Mouse (Mus musculus): ENCODE data around the gene Supt20. TPM values are rescaled to one million over a fixed set of nuclear protein-coding genes. Genes with fewer than 3 reads are reported as not detected.

The Supt20 gene
- total and polyA plus RNA-seq, 3 experiments: 31.6 to 66.6 TPM; not detected in 1

DNA sequence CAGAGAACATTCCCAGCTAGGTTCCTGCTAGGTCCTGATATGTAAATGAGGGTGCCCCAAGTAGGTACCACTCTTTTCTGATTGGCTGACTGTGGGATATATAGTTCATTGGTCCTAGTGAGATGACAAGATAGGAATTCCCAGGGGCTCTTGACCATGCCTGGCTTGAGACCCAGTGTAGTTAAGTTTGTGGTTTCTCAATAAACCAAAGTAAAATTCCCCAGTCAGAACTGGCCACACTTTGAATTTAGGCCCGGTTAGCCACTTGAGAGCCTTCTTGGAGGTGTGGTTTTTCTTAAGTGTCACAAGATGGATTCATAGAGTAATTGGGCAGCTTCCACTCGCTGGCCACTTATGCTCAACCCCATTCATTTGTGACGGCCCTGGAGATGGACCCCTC is 20.5 kb upstream of the Supt20 start:
- TF ChIP-seq TBP (IDR thresholded peaks at IDR 0.05; ENCODE audit: low read depth, low read length): no peak
- TF ChIP-seq POLR2AphosphoS5 (IDR thresholded peaks at IDR 0.05; ENCODE audit: borderline replicate concordance, low read depth, low read length): no peak
- no peak for TF ChIP-seq MAFK (IDR thresholded peaks at IDR 0.05; ENCODE audit: borderline replicate concordance, low read depth, low read length)
- no peak for TF ChIP-seq MEF2A (IDR thresholded peaks at IDR 0.05; ENCODE audit: extremely low read depth, insufficient replicate concordance, low read depth, low read length, poor library complexity, severe bottlenecking)
- TF ChIP-seq JUND (IDR thresholded peaks at IDR 0.05; ENCODE audit: low read depth, low read length): no peak
- TF ChIP-seq NELFE (IDR thresholded peaks at IDR 0.05; ENCODE audit: low read depth, low read length): no peak
- no peak for TF ChIP-seq ZMIZ1 (IDR thresholded peaks at IDR 0.05; ENCODE audit: low read depth, low read length)
- TF ChIP-seq POLR2AphosphoS2 (IDR thresholded peaks at IDR 0.05; ENCODE audit: low read length): no peak
- TF ChIP-seq E2F4 (IDR thresholded peaks at IDR 0.05; ENCODE audit: borderline replicate concordance, low read depth, low read length): no peak
- TF ChIP-seq GABPA (IDR thresholded peaks at IDR 0.05; ENCODE audit: low read depth, low read length): no peak
- TF ChIP-seq ETS1 (IDR thresholded peaks at IDR 0.05; ENCODE audit: low read depth, low read length): no peak
- TF ChIP-seq MXI1 (IDR thresholded peaks at IDR 0.05; ENCODE audit: low read depth, low read length): no peak
- DNase-seq (ENCODE audit: low read depth, low spot score): no peak
- H3K4me3 ChIP-seq (ENCODE audit: control insufficient read depth in 1 of 2, insufficient read depth in 1 of 2, low read depth in 2 of 2, low read length in 2 of 2): no peak overlapping the region

DNA sequence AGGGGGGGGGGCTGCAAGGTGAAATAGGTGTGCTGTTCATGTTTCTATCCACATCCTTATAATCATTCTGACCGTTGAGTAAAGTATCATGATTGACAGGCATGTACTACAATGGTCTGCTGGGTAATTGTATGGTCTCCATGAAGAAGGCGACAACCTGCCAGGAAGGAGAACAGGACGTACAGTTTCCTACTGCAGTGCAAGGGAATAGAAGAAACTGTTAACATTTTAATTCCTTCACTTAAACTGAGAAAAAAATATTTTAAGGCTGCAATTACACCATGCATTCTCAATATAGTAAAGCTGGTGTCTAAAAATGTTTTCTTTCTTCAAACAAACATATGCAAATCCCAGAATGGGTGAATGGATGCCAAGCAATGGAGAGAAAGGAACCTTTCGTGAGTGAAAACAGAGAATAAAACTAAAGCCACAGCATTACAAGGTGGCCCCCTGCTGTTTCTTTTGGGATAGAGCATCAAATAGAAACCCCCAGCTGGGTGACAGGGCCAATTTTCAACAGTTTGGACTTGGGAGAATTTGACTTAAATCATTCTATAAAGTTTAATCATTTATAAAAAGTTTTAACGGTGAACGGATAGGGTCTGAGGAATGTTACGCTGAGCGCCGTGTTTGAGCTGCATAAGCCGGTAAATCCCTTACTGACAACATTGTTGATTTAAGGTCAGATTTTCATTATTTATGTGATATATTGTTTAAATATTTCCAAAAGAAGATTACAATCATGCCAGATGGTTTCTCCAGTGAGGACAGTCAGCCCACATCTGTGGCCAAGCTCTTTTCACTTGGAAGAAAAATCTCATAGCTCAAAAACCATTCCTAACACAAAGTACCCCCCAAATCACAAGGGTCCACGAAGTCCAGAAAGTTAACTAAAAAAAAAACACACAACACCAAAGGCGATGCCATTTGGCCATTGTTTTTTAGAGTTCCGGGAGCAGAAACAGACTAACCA is 19.8 kb upstream of the Supt20 start:
- no peak overlapping the region for H3K4me3 ChIP-seq (ENCODE audit: control insufficient read depth in 1 of 2, insufficient read depth in 1 of 2, low read depth in 2 of 2, low read length in 2 of 2)
- 0 out of 2 replicates have a peak, but pooled peaks have one; percentile 13 for TF ChIP-seq ZC3H11A (IDR thresholded peaks at IDR 0.05; ENCODE audit: low read depth, low read length)
- TF ChIP-seq UBTF (IDR thresholded peaks at IDR 0.05; ENCODE audit: borderline replicate concordance, insufficient read depth, low read depth, low read length): no peak
- peak; percentile 49 for TF ChIP-seq RAD21 (IDR thresholded peaks at IDR 0.05; ENCODE audit: low read depth, low read length)
- peak in 1 of 3 experiments; percentile 51; a peak in 2 of 6 replicates for TF ChIP-seq CTCF (IDR thresholded peaks at IDR 0.05 in 2 of 3, conservative IDR thresholded peaks at IDR 0.05 in 1 of 3; ENCODE audit: control insufficient read depth in 1 of 3, insufficient read depth in 1 of 3, low read depth in 2 of 3, low read length in 3 of 3, poor library complexity in 1 of 3, severe bottlenecking in 1 of 3)
- peak; percentile 28; the same call in 1 of the 2 replicates for TF ChIP-seq SMC3 (IDR thresholded peaks at IDR 0.05; ENCODE audit: low read depth, low read length)
- TF ChIP-seq GABPA (IDR thresholded peaks at IDR 0.05; ENCODE audit: low read depth, low read length): no peak
- H3K27me3 ChIP-seq (ENCODE audit: control insufficient read depth in 1 of 2, insufficient read depth in 2 of 2, low read length in 2 of 2): no peaks in the 10 kb centered on the region; a peak in 1 of 4 replicates
- no peak for DNase-seq (ENCODE audit: low read depth, low spot score)
- H3K4me1 ChIP-seq (ENCODE audit: control insufficient read depth in 1 of 2, insufficient read depth in 2 of 2, low read length in 2 of 2): no peaks in the 10 kb centered on the region; a peak in 3 of 4 replicates
- H3K9ac ChIP-seq (ENCODE audit: control insufficient read depth, low read depth, low read length, poor library complexity, severe bottlenecking): no peak overlapping the region
- no peaks in the 10 kb centered on the region for H3K9me3 ChIP-seq (replicated peaks; ENCODE audit: insufficient read depth, low read length)
- H3K27ac ChIP-seq (ENCODE audit: control insufficient read depth, low read depth, low read length): no peak overlapping the region
- peaks cover 0 to 3% of the 10 kb centered on the region in 2 experiments; a peak in 1 of 4 replicates for H3K36me3 ChIP-seq (ENCODE audit: control insufficient read depth in 1 of 2, insufficient read depth in 2 of 2, low read length in 2 of 2)
- no peaks in the 10 kb centered on the region for H3K79me2 ChIP-seq (ENCODE audit: control insufficient read depth, insufficient read depth, low read length, poor library complexity)

More for the DNA sequence above, 20.5 kb upstream of the Supt20 start:
- Histone ChIP-seq H3K4me1 (ENCODE audit: control insufficient read depth in 1 of 2, insufficient read depth in 2 of 2, low read length in 2 of 2) (no peaks in the 10 kb centered on the region; a peak in 3 of 4 replicates), H3K9me3 (replicated peaks; ENCODE audit: insufficient read depth, low read length) (no peaks in the 10 kb centered on the region), H3K79me2 (ENCODE audit: control insufficient read depth, insufficient read depth, low read length, poor library complexity) (no peaks in the 10 kb centered on the region), H3K9ac (ENCODE audit: control insufficient read depth, low read depth, low read length, poor library complexity, severe bottlenecking) (no peak overlapping the region), H3K36me3 (ENCODE audit: control insufficient read depth in 1 of 2, insufficient read depth in 2 of 2, low read length in 2 of 2) (peaks cover 0 to 3% of the 10 kb centered on the region in 2 experiments; a peak in 1 of 4 replicates), H3K27ac (ENCODE audit: control insufficient read depth, low read depth, low read length) (no peak overlapping the region), H3K27me3 (ENCODE audit: control insufficient read depth in 1 of 2, insufficient read depth in 2 of 2, low read length in 2 of 2) (no peaks in the 10 kb centered on the region; a peak in 1 of 4 replicates)
